Mouse (Mus musculus) B cell, adult 62 days (primary cell): Measurements from ENCODE around the gene Phf10. TPM values are rescaled to one million over a fixed set of nuclear protein-coding genes. Genes with fewer than 3 reads are reported as not detected.

ENCODE experiments used
- total RNA-seq: library from RNA; stranded (reverse); gene quantifications from 4 replicates; pipeline ENCODE4 v1.2.4, GENCODE M21; 2023

Gene Phf10
- 30.3 to 36.8 TPM (median 34.4 TPM) in 4 replicates for total RNA-seq

GRCm38 (mm10) chr17:14960951-14961556 lies at the start of gene Phf10:
Gene Phf10 (minus strand): TSS chr17:14961273.

GRCm38 (mm10) chr17:15009706-15010413 lies 48.8 kb upstream of the Phf10 start, which contains the start of gene Gm3435:
Gene Gm3435 (plus strand): TSS chr17:15010176.

GRCm38 (mm10) chr17:14978362-14979038 lies 17.4 kb upstream of the Phf10 start, which contains the start of the genes 9030025P20Rik and Gm3417:
Gene 9030025P20Rik (plus strand): TSS chr17:14978468.
Gene Gm3417 (minus strand): TSS chr17:14978790.

GRCm38 (mm10) chr17:14943009-14943728 lies 17.9 kb downstream of the Phf10 start, which contains the start of the genes Wdr27 and 1600012H06Rik:
Gene Wdr27 (minus strand): TSS chr17:14943158.
Gene 1600012H06Rik (plus strand): TSS chr17:14943184.

Other genes starting within 250 kb of the Phf10 start
- gene Wdr27, start 18.1 kb downstream of the Phf10 start, total RNA-seq: not detected in 4 replicates
- gene 1600012H06Rik, start 18.1 kb downstream of the Phf10 start, total RNA-seq: 20.8 to 23.4 TPM (median 21.8 TPM) in 4 replicates
- 21.2 to 25.4 TPM (median 22.4 TPM) in 4 replicates for gene 9030025P20Rik, start 17.2 kb upstream of the Phf10 start, total RNA-seq
- not detected in 4 replicates for gene Gm3417, start 17.5 kb upstream of the Phf10 start, total RNA-seq
- gene Gm3435, start 48.9 kb upstream of the Phf10 start, total RNA-seq: 4.4 to 8.4 TPM (median 6.1 TPM) in 4 replicates
- 148 to 179 TPM (median 164 TPM) in 4 replicates for gene Ermard, start 79.9 kb upstream of the Phf10 start, total RNA-seq
- gene Tcte3, start 80.2 kb upstream of the Phf10 start, total RNA-seq: 0.91 to 2.3 TPM (median 1.3 TPM) in 3 of 4 replicates, not detected in the other
- 8.3 to 11.0 TPM (median 10.2 TPM) in 4 replicates for gene Gm3448, start 80.3 kb upstream of the Phf10 start, total RNA-seq